Mouse (Mus musculus) testis, adult 2 months (tissue): ENCODE measurements around the gene Ntn4.

ENCODE experiments used
- CTCF ChIP-seq: fragments of 200-500 bp; IDR thresholded peaks from 2 replicates; pipeline ENCODE4 v1.5.1; 2012; ENCODE audit warnings: low read depth, mild to moderate bottlenecking, inconsistent platforms, low read length, moderate library complexity; ENCODE audit not compliant: control insufficient read depth, insufficient read depth, insufficient replicate concordance
- POLR2A ChIP-seq: fragments of 200-500 bp; IDR thresholded peaks from 2 replicates; pipeline ENCODE4 v1.6.1; 2012; ENCODE audit warnings: low read depth, mild to moderate bottlenecking, inconsistent platforms, low read length, moderate library complexity; ENCODE audit not compliant: control insufficient read depth

- TF ChIP-seq CTCF: no peak
- TF ChIP-seq POLR2A: no peak
Observed at GRCm38 (mm10) chr10:93640521-93640952, at the start of gene Ntn4.
